Mouse (Mus musculus) bone marrow, adult 2 months (tissue): ENCODE results near the gene Eif2a.

ENCODE experiments used
- CTCF ChIP-seq: fragments of 200-500 bp; IDR thresholded peaks from 2 replicates; pipeline ENCODE4 v1.5.1; 2011; ENCODE audit warnings: low read length, control low read depth; ENCODE audit not compliant: control insufficient read depth, insufficient read depth
- POLR2A ChIP-seq: fragments of 200-500 bp; IDR thresholded peaks from 2 replicates; pipeline ENCODE4 v1.6.1; 2011; ENCODE audit warnings: low read depth, mild to moderate bottlenecking, control low read depth, low read length, borderline replicate concordance; ENCODE audit not compliant: control insufficient read depth

DNA sequence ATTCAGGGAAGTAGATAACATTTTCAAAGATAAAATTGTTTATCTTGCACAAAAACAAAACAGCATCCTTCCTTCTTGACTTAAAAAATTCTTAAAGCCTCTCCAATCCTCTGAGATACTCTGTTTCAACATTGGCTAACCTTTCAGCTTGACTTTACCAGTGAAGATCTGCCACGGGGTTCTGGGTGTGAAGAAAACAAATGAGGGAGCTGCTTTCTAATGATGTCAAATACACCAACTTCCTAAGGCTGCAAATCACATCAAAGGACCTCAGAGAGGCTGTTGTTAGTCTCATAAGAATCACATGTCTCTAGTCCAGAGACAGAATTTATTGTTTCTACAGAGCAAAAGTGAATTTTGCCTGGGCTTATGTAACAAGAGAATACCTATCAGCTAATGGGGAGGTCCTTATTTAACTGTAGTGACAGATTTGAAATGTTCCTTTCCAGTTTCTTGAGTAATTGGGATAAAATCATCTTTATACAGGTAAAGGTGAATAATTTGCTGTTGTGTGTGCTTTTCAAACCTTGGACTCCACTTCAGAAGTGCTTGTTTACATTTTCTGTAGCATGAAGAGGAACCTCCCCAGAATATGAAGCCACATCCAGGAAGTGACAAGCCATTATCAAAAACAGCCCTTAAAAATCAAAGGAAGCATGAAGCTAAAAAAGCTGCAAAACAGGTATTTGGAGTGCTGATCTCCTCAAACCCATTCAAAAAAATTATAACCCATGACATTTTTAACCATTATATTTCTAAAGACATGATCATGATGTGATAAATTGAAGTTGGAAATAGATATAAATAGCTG, 26.6 kb downstream of the Eif2a start:
- TF ChIP-seq CTCF (no peak), POLR2A (no peak)
